20 mouse cellular contexts compared by ENCODE assay signal in the genomic region with DNA sequence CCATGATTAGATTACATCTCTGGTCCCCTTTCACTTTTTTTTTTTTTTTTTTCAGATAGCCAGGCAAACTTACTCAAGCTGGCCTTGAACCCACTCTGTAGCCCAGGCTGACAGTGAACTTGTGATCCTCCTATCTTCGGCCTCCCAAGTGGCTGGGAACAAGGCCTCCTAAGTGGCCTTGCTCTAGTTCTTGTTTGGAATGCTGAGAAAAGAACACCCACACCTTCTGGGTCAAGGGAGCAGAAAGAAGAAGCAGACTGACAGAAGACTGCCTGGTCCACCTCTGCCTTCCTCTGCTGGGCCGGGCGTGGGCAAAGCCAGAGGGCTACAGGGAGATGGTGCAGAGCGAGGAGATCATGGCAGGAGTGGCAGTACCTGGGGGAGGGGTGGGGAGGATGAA. TPM values are rescaled to one million over a fixed set of nuclear protein-coding genes. Genes with fewer than 3 reads are reported as not detected.
"Had no signal": no experiment of that assay in that cellular context is flagged by ENCODE, and none has a peak within 500 bp of the region (broad histone marks: within the 10 kb centered on the region; RNA-seq: fewer than 3 reads in every experiment).

No protein-coding gene starts in this region.

- H3K27ac ChIP-seq: lung, embryonic 15.5 days; macrophage; midbrain, embryonic 13.5 days; midbrain, embryonic 15.5 days; neural tube, embryonic 12.5 days; stomach, embryonic 15.5 days; stomach, postnatal 0 days had no signal

- H3K9ac ChIP-seq: liver, postnatal 0 days; lung, embryonic 15.5 days; midbrain, embryonic 13.5 days; midbrain, embryonic 15.5 days; neural tube, embryonic 12.5 days; stomach, embryonic 15.5 days had no signal

- H3K36me3 ChIP-seq: lung, embryonic 15.5 days; midbrain, embryonic 13.5 days; midbrain, embryonic 15.5 days; neural tube, embryonic 12.5 days; stomach, embryonic 15.5 days had no signal

- DNase-seq: liver, postnatal 0 days; lung, adult 2 months; lung, postnatal 14 days; lung, postnatal 36 days; right cerebral cortex, postnatal 14 days; thymus, adult 18-20 months; thymus, postnatal 14 days; thymus, postnatal 36 days had no signal

- H3K4me3 ChIP-seq: lung, embryonic 15.5 days; megakaryocyte, embryonic 14.5 days; midbrain, embryonic 13.5 days; midbrain, embryonic 15.5 days; neural tube, embryonic 12.5 days; stomach, embryonic 15.5 days had no signal

RNA-seq across cellular contexts. Expression of gene Mmd2, which starts 1.8 kb away (rescaled TPM):
- total RNA-seq: megakaryocyte progenitor cell, adult 5-6 weeks; monocyte, adult 5-6 weeks; neutrophil, adult 5-6 weeks had no signal
- polyA plus RNA-seq: lung, postnatal 0 days; macrophage had no signal

RNA-seq across cellular contexts. Expression of gene Radil, which starts 59.5 kb away (rescaled TPM):
- total RNA-seq: megakaryocyte progenitor cell, adult 5-6 weeks; monocyte, adult 5-6 weeks; neutrophil, adult 5-6 weeks had no signal
- polyA plus RNA-seq: liver, postnatal 0 days; macrophage had no signal
